Mouse (Mus musculus) bone marrow macrophage, adult 2 months (primary cell): Measurements from ENCODE around the gene Ciapin1.

Experiments
- CTCF ChIP-seq: IDR thresholded peaks from 2 replicates; pipeline ENCODE4 v1.5.1; 2012; ENCODE audit warnings: low read depth, mild to moderate bottlenecking, low read length, moderate library complexity
- POLR2A ChIP-seq: IDR thresholded peaks from 2 replicates; pipeline ENCODE4 v1.6.1; 2012; ENCODE audit warnings: mild to moderate bottlenecking, low read depth, low read length, borderline replicate concordance

DNA sequence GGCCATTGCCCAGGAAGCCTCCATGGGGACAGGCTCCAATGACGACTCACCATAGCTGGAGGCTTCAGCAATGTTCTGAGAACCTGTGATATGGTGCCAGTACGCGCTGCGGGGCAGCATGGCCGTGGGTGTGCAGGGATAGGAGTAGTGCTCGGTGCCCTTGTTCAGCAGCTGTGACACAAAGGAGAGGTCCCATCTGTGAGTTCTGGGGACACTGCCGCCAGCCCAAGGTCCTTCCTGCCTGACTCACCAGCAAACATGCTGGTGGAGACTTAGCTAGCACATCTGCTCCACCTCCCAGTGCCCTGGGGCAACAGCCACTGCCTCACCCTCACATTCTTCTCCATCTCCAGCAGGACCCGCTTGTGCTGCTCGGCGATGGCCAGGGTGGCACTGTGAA is 27.1 kb upstream of the Ciapin1 start:
- TF ChIP-seq CTCF (no peak), POLR2A (no peak)
